Mouse (Mus musculus) layer of hippocampus, adult 9-11 months (tissue): ENCODE results near the gene Zfp52.

Source experiments
- DNase-seq: peaks from one replicate; pipeline ENCODE4 v3.0.0; 2022

The Zfp52 gene

GRCm38 (mm10) chr17:21535096-21536001 lies at the start of gene Zfp52:
Gene Zfp52 (plus strand): TSS chr17:21535539.
- peak; percentile 65 for DNase-seq

GRCm38 (mm10) chr17:21488760-21489499 lies 46.4 kb upstream of the Zfp52 start, which contains the start of gene Zfp53:
Gene Zfp53 (plus strand): TSS chr17:21488998.
- DNase-seq = peak; percentile 89

DNA sequence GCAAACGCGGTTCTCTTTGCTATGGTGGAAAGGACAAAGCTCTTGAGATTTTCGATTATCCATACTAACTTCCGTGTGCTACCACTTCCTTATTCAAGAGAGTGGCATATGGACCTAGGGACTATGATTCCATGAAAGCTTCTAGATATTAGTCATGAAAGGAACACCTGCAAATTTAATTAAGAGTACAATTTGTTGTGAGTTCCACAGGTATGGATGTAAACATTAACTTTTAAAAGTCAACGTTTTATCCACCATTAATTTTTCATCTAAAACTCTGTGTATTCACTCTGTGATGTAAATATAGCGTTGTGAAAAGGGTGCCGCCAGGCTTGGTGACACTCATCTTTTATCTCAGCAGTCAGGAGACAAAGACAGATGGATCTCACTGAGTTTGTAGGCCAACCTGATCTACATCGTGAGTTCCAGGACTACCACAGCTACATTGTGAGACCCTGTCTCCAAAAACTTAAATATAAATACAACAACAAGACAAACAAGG lies 45.8 kb upstream of the Zfp52 start:
- DNase-seq = no peak

- no peak for DNase-seq
These were observed 34.0 kb upstream of the Zfp52 start for GRCm38 (mm10) chr17:21501365-21501764.

DNA sequence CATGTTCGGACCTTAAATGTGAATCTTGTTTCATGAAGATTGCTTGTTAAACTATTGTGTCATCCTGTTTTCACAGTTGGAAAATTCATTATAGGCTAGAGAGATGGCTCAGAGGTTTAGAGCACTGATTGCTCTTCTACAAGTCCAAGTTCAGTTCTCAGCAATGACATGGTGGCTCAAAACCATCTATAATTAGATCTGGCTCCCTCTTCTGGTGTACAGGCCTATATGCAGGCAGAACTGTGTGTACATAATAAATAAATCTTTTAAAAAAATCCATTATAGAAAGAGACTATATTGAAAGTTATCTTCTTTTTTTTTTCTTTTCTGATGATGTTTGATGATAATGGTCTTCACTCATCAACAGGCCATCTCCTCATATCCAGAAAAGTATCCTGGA lies 30.8 kb upstream of the Zfp52 start:
- no peak for DNase-seq

DNA sequence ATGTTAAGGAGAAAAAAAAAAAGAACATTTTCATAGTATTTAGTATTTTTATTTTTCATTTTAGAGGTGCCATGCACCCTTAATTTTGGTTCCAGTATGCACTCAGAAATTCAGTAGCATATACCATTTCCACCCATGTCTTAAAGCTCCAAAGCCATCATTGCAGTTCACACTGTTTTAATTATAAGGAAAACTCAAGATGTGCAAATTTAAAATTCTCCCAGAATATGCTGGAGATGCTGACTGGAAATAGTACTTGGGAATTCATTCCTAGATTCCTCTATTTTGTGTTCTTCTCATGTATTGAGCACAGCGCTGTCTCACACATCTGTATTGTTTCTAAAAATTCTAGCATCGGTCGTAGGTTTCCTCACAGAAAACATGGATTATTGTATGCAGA lies 29.1 kb upstream of the Zfp52 start:
- no peak for DNase-seq

GRCm38 (mm10) chr17:21509756-21510155 lies 25.6 kb upstream of the Zfp52 start:
- DNase-seq = no peak

DNA sequence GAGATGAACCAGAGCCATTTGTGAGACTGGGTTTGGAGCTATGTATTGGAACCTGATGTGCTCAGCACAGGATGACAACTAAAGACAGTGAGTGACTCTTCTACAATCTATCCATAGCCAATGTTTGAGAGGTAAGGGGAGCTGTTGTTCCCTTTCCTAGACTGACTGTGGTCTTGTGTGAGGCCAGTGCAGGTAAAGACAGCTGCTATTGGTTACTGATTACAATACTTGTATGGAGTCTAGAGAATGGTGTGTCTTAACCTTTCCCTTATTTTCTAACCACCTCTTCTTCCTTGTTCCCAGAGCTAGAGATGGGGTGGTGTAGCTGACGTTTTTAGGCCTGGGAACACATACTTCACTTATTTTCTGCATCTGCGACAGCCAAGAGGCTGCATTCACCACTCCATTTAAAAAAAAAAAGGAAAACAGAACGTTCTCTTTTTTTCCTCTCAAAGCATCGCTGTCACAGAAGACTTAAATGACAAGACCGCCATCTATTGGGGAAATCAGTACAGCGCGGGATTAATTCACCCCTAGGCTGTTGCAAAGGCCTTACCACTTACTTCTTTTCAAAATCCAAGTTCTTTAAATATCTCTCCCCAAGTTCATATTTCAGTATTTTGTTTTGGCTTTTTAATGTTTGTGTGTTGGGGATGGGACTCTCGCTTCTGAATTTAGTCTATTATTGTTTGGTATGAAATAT lies 19.8 kb upstream of the Zfp52 start:
- DNase-seq = peak; percentile 80

DNA sequence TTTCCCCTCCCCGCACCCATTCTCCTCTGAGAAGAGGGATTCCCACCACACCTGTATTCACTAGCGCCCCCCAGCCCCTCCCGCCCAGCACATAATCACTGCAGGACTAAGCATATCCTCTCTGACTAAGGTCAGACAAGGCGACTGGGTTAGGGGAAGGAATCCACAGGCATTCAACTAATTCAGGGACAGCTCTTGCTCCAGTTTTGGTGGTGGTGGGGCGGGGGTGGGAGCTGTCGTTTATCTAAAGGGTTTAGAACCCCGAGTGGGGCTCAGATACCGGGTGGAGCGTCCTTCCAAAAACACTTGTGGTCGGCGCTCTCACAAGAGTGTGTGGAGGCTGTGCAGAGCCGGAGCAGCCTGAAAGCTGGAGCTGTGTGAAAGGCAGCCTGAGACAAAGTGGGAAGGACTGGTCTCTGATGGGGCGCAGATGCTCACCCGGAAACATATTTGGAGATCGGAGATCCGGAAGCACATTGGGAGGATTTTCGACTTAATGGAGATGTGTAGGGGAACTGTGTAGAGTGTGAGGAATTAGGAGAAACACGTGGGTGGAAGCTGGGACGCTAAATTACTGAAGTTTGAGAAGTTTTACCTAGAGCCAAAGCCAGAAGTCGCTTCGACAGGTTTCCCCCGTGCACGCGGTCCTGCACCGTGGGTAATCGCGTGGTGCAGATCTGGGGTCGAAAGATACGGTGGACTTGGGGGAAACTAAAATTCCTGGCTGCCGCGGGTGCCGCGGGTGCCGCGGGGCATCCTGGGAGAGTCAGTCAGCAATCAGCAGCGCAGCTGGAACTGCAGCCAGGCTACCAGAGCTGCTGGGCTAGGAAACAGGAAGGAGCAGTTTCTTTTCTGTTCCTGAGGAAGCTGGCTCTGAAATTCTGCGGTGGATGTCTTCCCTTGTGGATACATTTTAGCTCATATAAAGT lies 18.9 kb upstream of the Zfp52 start:
- peak; percentile 53 for DNase-seq

DNA sequence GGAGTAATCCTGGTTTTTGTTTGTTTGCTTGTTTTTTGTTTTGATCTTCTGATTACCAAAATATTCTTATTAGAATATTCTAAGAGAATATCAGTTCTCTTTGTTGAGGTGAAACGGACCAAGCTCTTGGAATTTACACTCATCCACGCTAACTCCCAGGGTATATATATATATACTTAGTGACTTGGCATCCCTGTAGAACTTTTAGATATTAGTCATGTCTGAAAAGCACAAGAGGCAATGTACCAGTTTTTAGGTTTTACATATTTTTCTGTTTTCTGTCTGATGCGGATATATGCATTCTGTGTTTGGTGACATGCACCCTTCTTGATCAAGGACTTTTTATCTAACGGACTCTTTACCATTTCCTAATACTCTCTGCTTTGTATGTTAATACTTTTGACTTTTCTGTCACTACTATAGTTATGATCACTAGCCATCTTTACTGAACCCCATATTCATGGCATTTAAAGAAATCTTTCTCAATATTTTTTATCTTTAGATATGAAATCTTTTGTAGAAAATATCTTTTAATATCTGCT lies 18.1 kb upstream of the Zfp52 start:
- DNase-seq = no peak

- DNase-seq = no peak
These were observed 9.1 kb upstream of the Zfp52 start for GRCm38 (mm10) chr17:21526270-21526669.

DNA sequence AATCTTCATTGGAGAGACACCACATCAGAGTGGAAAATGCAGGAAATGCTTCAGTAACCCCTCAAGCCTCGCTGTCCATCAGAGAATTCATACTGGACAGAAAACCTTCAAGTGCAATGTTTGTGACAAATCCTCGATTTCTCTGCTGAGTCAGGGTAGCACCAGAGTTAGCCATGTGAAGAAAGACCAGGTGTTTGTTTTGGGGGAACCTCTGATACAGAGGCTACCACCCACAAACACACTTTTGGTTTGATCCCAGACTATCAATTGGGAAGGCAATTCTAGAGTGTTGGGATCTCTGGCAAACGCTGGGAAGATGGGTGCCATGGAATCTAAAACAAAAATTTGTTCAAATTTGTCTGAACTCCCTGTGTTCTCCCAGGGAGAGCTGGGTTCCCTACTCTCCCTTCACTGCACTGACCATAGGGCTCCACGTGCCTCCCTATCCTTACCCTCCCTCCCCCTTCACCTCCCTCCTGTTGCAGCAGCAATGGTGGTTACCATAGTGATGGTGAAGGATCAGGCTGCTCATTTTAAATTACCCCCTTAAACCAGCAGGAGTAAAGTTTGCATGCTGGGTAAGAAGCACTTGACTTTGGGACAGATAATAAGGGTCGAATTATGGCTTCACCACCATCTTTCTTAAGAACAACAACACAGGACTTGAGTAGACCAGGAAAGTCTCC lies 4.6 kb upstream of the Zfp52 start:
- no peak for DNase-seq

- DNase-seq = no peak
These were observed 3.7 kb upstream of the Zfp52 start for GRCm38 (mm10) chr17:21531621-21532020.

- peak; percentile 69 for DNase-seq
These were observed 3.0 kb upstream of the Zfp52 start for GRCm38 (mm10) chr17:21532101-21532951.

DNA sequence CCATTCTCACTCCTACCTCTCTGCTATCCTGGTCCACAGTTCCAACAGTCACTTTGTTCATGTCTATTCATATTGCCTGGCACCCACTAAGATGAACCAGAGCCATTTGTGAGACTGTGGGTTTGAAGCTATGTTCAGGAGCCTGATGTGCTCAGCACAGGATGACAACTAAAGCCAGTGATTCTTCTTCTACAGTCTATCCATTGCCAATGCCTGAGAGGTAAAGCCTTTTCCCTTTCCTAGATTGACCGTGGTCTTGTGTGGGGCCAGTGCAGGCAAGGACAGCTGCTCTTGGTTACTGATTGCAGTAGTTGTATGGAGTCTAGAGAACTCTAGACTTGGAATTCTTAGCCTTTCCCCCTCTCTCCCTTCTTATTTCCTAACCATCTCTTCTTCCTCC lies 1.4 kb upstream of the Zfp52 start:
- DNase-seq = no peak

DNA sequence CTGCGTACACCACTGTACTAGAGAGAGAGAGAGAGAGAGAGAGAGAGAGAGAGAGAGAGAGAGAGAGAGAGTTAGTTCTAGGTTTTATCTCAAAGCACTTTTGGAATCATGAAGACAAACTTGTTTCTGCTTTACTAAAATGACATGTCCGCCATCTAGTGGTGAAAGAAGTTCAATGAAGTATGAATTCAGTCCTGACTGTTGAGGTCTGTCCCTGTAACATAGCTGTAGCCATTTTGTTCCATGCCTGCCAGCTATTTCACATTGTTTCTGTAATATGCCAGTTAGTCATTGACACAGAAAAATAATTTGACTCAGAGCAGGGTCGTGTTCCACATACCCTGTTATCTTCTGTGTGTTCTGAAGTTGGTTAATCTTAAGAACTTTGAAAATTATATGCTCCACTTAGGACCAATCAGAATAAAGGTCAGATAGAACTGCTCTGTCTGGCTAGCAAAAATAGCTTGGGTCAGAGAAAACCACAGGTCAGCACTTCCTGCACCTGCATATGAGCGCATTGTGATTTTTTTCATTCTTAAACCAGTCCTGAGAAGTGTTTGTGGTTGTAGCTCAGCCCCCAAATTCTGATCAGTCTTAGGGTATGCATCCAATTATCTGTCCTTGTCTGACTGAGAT lies 761 bp upstream of the Zfp52 start:
- peak; percentile 75 for DNase-seq

- no peak for DNase-seq
These were observed 757 bp downstream of the Zfp52 start for GRCm38 (mm10) chr17:21536096-21536495.

DNA sequence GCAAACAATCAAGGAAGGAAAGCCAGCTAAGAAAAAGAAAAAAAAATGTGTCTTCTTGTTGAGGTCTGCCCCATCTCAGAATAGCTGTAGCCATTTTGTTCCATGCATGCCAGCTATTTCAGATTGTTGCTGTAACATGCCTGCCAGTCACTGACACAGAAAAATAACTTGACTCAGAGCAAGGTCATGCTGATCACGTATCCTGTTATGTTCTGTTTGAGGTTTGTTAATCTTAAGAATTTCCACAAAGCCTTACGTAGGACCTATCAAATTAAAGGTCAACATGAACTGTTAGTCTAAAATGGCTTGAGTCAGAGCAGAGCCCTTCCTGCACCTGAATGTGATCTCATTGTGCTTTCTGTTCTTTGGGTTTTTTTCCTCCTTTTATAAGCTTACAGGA lies 1.3 kb downstream of the Zfp52 start:
- DNase-seq = no peak

DNA sequence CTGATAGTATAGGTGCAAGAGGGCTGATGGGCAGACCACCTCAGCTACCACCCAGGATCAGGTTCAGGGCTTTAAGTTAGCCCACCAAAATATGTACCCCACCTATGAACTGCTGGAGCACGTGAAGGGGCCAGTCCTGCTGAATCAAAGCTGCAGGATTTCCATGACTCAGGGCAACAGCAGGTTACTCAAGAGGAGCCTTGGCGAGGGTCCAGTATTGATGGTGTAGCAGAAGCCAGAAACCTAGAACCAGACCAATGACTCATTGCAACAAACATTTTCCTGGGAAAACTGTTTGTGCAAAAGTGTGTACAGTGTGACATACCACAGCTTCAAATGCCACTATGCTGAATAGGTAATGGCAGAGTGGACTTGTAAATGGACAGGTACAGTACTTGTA lies 22.5 kb downstream of the Zfp52 start:
- DNase-seq = no peak

- DNase-seq = peak; percentile 79
These were observed 30.9 kb downstream of the Zfp52 start for GRCm38 (mm10) chr17:21566220-21566619.
